Mouse (Mus musculus) liver, embryonic 15.5 days (tissue): Measurements from ENCODE around the gene Erbb2. TPM values are rescaled to one million over a fixed set of nuclear protein-coding genes. Genes with fewer than 3 reads are reported as not detected.
"Not testable (repeated sequence)": the region's sequence is repeated elsewhere in the genome, so short reads cannot be mapped to it uniquely, and the experiment has no call there.

Experiments used
- ATAC-seq: fragments of 200-750 bp; cut with Nextera tagmentation; 2 replicates; pipeline ENCODE4 v1.8.0; 2017; ENCODE audit warnings: moderate number of reproducible peaks, mild to moderate bottlenecking, moderate library complexity; ENCODE audit not compliant: insufficient read depth
- H3K27ac ChIP-seq: fragments of 300-500 bp; sonication (generic); replicated peaks from 2 replicates; pipeline ENCODE4 v1.5.1; 2015; ENCODE audit warnings: mild to moderate bottlenecking, inconsistent platforms
- H3K27me3 ChIP-seq: fragments of 300-500 bp; sonication (generic); 2 replicates; pipeline ENCODE4 v1.6.1; 2015; ENCODE audit warnings: mild to moderate bottlenecking, inconsistent platforms
- H3K36me3 ChIP-seq: fragments of 300-500 bp; sonication (generic); replicated peaks from 2 replicates; pipeline ENCODE4 v1.6.1; 2015; ENCODE audit warnings: moderate library complexity, mild to moderate bottlenecking, inconsistent platforms
- H3K4me1 ChIP-seq: fragments of 300-500 bp; sonication (generic); replicated peaks from 2 replicates; pipeline ENCODE4 v1.6.1; 2015; ENCODE audit warnings: inconsistent platforms
- H3K4me2 ChIP-seq: fragments of 300-500 bp; sonication (generic); 2 replicates; pipeline ENCODE4 v1.6.1; 2015; ENCODE audit warnings: moderate library complexity, mild to moderate bottlenecking, inconsistent platforms
- H3K4me3 ChIP-seq: fragments of 300-500 bp; sonication (generic); replicated peaks from 2 replicates; pipeline ENCODE4 v1.5.1; 2015; ENCODE audit warnings: mild to moderate bottlenecking, inconsistent platforms
- H3K9ac ChIP-seq: fragments of 300-500 bp; sonication (generic); 2 replicates; pipeline ENCODE4 v1.6.1; 2015; ENCODE audit warnings: moderate library complexity, mild to moderate bottlenecking, inconsistent platforms
- H3K9me3 ChIP-seq: fragments of 300-500 bp; sonication (generic); replicated peaks from 2 replicates; pipeline ENCODE4 v1.6.1; 2016; ENCODE audit warnings: inconsistent platforms
- WGBS: fragments of 180-500 bp; shearing (Covaris S2); methylation state at CpG from one replicate; pipeline ENCODE4 v1.1.7; 2015; ENCODE audit warnings: mixed read lengths; ENCODE audit not compliant: insufficient replicate concordance; 5-methylcytosine and 5-hydroxymethylcytosine counted together
- polyA plus RNA-seq: library from polyadenylated mRNA; unstranded; fragments of >200 nt; fragmentation: Nextera tagmentation; extraction: Ambion mirVana; gene quantifications from 2 replicates; pipeline ENCODE4 v1.2.1, GENCODE M21; 2015

The Erbb2 gene
- polyA plus RNA-seq, 1 experiment from 2014 or later = 2.3 TPM

DNA sequence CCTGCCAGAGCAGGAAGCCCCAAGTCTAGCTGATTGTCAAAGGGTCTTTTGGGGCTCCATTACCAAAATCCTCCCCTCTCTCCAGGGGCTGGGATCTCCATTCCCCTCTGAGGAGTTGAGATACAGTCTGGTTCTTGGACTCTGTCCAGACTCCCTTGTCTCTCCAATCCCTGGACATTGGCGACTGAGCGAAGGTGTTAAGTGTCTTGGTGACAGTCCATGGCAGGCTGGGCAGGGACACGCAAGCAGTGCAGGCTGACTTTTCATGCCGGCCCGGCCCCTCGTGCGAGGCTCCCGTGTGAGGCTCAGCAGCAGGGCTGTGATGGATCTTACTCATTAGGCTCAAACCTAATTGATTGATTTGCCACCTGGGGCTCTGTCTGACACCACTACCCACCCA lies 38.0 kb upstream of the Erbb2 start:
- Histone ChIP-seq H3K27ac (no peak overlapping the region), H3K27me3 (no peaks in the 10 kb centered on the region), H3K9ac (no peak overlapping the region), H3K9me3 (no peaks in the 10 kb centered on the region), H3K4me2 (no peak overlapping the region), H3K4me3 (no peak overlapping the region), H3K36me3 (peaks cover 57% of the 10 kb centered on the region), H3K4me1 (no peaks in the 10 kb centered on the region; the same call in 1 of the 2 replicates)
- ATAC-seq = no peak
- 83% methylated on average over 8 of the region's 8 CpGs for WGBS

DNA sequence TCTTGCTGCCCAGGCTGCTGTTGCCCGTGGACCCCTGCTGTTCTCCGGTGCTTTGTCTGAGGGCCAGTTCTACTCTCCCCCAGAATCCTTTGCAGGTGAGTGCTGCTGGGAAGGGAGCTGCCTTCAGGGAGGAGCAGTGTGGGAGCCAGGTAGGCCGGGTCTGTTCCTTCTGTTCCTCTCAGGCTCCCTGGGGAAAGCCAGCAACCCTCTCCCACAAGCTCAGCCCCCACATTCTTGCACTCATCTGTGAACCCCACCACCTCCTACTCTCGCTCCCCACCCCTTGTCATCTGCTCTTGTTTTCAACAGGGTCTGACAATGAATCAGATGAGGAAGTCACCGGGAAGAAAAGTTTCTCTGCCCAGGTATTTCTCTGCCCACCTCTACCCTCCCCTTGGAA lies 35.5 kb upstream of the Erbb2 start:
- H3K9me3 ChIP-seq = no peaks in the 10 kb centered on the region
- no peak for ATAC-seq
- H3K36me3 ChIP-seq = peaks cover 72% of the 10 kb centered on the region
- H3K27ac ChIP-seq = no peak overlapping the region
- 64% methylated on average over 5 of the region's 5 CpGs for WGBS
- H3K27me3 ChIP-seq = no peaks in the 10 kb centered on the region
- H3K4me1 ChIP-seq = no peaks in the 10 kb centered on the region
- H3K4me3 ChIP-seq = no peak overlapping the region
- no peak overlapping the region for H3K4me2 ChIP-seq
- no peak overlapping the region for H3K9ac ChIP-seq

DNA sequence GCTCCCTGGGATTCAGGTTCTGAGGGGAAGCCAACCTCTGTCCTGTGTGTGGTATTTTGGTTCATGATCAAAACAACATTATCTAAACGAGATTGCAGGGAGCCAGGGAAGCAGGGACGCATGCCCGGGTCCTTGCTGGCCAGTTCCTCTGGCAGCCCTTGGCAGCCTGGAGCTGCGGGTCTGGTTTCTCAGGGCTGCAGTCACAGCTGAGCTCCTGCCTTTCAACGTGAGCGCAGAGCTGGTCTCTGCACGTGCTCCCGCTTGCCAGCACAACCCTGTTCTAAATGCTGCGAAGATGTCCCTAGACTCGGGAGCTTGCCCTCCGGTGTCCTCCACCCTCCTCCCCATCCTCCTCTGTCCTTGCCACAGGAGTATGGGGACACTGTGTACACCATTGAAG lies 34.5 kb upstream of the Erbb2 start:
- WGBS = 77% methylated on average over 11 of the region's 11 CpGs
- Histone ChIP-seq H3K9me3 (no peaks in the 10 kb centered on the region), H3K36me3 (peaks cover 70% of the 10 kb centered on the region), H3K9ac (no peak overlapping the region), H3K4me3 (no peak overlapping the region), H3K27me3 (no peaks in the 10 kb centered on the region), H3K4me2 (no peak overlapping the region), H3K4me1 (no peaks in the 10 kb centered on the region), H3K27ac (no peak overlapping the region)
- no peak for ATAC-seq

DNA sequence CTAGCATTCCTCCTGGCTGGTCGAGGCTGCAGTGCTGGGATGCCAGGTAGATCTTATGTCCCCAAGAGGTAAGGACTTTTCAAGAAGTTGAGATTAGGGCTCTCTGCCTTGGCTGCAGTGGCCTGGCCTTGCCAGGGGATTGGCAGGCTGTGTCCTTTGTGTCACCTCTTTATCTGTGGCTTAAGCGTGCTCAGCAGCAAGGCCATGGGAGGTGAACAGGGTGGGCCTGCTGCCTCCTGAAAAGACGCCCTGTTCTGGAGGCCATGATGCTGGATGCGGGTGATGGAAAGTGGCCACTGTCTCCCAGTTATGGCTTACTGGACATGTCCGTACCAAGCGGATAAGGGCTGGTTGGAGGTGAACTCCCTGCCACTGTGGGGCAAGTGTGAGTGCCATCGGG lies 32.9 kb upstream of the Erbb2 start:
- no peak for ATAC-seq
- no peaks in the 10 kb centered on the region for H3K4me1 ChIP-seq
- no peak overlapping the region for H3K9ac ChIP-seq
- no peak overlapping the region for H3K4me2 ChIP-seq
- H3K27me3 ChIP-seq = peaks cover 12% of the 10 kb centered on the region
- H3K36me3 ChIP-seq = peaks cover 64% of the 10 kb centered on the region
- H3K4me3 ChIP-seq = no peak overlapping the region
- no peaks in the 10 kb centered on the region for H3K9me3 ChIP-seq
- WGBS = 73% methylated on average over 7 of the region's 7 CpGs
- H3K27ac ChIP-seq = no peak overlapping the region

DNA sequence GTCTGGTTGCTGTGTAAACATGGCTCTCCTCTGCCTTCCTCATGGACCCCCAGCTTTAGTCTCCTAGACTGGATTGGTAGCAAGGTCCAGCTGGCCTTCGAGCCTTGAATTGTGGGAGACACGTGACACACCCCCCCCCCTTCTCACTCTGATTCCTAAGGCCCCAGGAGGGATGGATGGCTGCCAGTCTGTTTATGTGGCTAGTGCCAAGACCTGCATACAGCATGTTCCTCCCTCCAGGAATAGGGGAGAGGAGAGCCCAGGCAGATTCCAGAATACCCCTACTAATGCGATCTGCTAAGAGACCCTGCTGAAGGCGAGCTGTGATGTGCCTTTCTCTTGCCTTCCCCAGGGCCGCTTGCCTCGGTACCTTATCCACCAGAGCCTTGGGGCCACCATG lies 32.2 kb upstream of the Erbb2 start:
- peaks cover 19% of the 10 kb centered on the region for H3K27me3 ChIP-seq
- 71% methylated on average over 6 of the region's 6 CpGs for WGBS
- H3K9ac ChIP-seq = no peak overlapping the region
- H3K9me3 ChIP-seq = no peaks in the 10 kb centered on the region
- no peak overlapping the region for H3K27ac ChIP-seq
- no peaks in the 10 kb centered on the region for H3K4me1 ChIP-seq
- no peak for ATAC-seq
- H3K4me3 ChIP-seq = no peak overlapping the region
- no peak overlapping the region for H3K4me2 ChIP-seq
- H3K36me3 ChIP-seq = peaks cover 57% of the 10 kb centered on the region

DNA sequence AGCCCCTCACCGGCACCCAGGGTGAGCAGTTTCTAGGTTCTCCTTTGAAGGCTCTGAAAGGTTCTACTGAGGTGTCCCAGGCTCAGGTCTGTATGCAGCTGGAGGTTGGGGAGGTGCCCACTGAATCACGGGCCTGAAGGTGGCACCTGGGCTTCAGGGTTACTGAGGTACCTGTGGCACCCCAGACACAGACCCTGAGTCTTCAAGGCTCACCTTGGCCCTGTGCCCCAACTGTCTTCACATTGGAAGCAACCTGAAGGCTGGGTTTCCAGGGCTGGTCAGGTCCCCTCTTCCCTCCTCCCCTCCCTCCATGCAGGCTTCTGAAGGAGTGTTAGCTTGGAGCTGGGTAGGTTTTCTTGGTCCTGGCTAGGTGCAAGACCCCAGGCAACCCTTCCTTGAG lies 30.6 kb upstream of the Erbb2 start:
- Histone ChIP-seq H3K36me3 (peaks cover 41% of the 10 kb centered on the region), H3K9ac (no peak overlapping the region), H3K4me3 (no peak overlapping the region), H3K9me3 (no peaks in the 10 kb centered on the region), H3K4me1 (no peaks in the 10 kb centered on the region), H3K27ac (no peak overlapping the region), H3K4me2 (no peak overlapping the region), H3K27me3 (peaks cover 35% of the 10 kb centered on the region)
- WGBS = 95% methylated on average over 2 of the region's 2 CpGs
- ATAC-seq = no peak

DNA sequence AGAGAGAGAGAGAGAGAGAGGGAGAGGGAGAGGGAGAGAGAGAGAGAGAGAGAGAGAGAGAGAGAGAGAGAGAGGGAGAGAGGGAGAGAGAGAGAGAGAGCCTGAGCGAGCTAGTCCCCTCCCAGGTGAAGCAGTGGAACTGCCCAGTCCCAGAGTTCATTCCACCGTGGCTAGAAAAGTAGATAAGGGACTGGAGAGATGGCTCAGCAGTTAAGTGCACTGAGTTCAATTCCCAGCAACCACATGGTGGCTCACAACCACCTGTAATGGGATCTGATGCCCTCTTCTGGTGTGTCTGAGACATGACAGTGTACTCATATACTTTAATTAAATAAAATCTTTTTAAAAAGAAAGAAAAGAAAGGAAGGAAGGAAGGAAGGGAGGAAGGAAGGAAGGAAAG lies 29.9 kb upstream of the Erbb2 start:
- ATAC-seq, H3K4me2 ChIP-seq, H3K27ac ChIP-seq, H3K9me3 ChIP-seq, H3K4me1 ChIP-seq, H3K4me3 ChIP-seq, H3K9ac ChIP-seq: not testable (repeated sequence)
- 32% methylated on average over 2 of the region's 2 CpGs for WGBS
- Histone ChIP-seq H3K36me3 (peaks cover 34% of the 10 kb centered on the region), H3K27me3 (peaks cover 42% of the 10 kb centered on the region)

DNA sequence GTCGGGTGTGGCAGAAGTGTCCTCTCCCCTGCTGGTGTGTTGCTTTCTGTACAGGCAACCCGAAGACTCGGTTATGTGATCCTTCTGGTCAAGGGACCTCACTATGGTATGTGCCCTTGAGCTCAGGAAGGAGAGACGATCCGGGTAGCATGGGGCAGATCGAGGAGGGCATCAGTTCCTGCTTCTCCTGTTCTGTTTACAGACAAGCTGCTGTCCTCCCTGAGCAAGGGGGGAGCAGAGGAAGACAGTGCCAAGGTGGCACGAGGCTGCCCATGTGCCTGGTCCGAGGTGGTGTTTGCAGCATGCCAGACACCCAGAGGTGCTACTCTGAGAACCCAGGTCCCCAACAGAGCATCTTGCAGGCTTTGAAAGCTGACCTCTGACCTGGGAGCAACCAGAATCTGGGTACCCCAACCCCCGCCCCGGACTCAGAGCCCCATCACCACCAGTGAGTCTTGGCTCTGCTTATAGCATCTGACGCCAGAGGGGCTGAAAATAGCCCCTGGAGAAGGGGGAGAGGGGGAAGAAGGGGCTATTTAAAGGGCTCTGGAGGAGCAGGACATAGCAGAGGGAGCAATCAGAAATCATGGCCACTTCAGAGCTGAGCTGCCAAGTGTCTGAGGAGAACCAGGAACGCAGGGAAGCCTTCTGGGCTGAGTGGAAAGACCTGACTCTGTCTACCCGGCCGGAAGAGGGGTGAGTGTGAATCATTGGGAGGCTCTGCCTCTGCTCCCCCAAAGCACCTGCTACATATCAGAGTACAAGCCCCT lies 28.8 kb upstream of the Erbb2 start, which contains the start of gene Tcap:
Gene Tcap, plus strand, starts transcription at position 551 of the 770 bp plus-strand sequence.
- no peak within 1 kb of the TSS for H3K9ac ChIP-seq

DNA sequence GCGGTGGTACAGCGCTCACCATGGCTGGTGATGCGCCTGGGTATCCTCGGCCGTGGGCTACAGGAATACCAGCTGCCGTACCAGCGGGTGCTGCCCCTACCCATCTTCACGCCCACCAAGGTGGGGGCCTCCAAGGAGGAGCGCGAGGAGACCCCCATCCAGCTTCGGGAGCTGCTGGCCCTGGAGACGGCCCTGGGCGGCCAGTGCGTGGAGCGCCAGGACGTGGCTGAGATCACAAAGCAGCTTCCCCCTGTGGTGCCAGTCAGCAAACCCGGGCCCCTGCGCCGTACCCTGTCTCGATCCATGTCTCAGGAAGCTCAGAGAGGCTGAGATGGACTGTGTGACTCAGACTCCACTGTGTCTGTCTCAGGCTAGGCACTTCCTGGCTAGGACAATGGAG lies 28.1 kb upstream of the Erbb2 start:
- Histone ChIP-seq H3K4me1 (no peaks in the 10 kb centered on the region), H3K9me3 (no peaks in the 10 kb centered on the region), H3K9ac (no peak overlapping the region), H3K4me2 (no peak overlapping the region), H3K27me3 (peaks cover 59% of the 10 kb centered on the region), H3K27ac (no peak overlapping the region), H3K4me3 (no peak overlapping the region), H3K36me3 (peaks cover 16% of the 10 kb centered on the region)
- 67% methylated on average over 20 of the region's 20 CpGs for WGBS
- ATAC-seq = no peak

More for the DNA sequence above, 28.8 kb upstream of the Erbb2 start, which contains the start of gene Tcap:
- Histone ChIP-seq H3K4me1 (no peaks in the 10 kb centered on the region), H3K27ac (no peak within 1 kb of the TSS), H3K9me3 (no peaks in the 10 kb centered on the region), H3K4me3 (no peak within 1 kb of the TSS), H3K36me3 (peaks cover 24% of the 10 kb centered on the region), H3K27me3 (peaks cover 53% of the 10 kb centered on the region), H3K4me2 (no peak within 1 kb of the TSS)
- 49% methylated on average over 14 of the region's 14 CpGs for WGBS
- no peak for ATAC-seq

DNA sequence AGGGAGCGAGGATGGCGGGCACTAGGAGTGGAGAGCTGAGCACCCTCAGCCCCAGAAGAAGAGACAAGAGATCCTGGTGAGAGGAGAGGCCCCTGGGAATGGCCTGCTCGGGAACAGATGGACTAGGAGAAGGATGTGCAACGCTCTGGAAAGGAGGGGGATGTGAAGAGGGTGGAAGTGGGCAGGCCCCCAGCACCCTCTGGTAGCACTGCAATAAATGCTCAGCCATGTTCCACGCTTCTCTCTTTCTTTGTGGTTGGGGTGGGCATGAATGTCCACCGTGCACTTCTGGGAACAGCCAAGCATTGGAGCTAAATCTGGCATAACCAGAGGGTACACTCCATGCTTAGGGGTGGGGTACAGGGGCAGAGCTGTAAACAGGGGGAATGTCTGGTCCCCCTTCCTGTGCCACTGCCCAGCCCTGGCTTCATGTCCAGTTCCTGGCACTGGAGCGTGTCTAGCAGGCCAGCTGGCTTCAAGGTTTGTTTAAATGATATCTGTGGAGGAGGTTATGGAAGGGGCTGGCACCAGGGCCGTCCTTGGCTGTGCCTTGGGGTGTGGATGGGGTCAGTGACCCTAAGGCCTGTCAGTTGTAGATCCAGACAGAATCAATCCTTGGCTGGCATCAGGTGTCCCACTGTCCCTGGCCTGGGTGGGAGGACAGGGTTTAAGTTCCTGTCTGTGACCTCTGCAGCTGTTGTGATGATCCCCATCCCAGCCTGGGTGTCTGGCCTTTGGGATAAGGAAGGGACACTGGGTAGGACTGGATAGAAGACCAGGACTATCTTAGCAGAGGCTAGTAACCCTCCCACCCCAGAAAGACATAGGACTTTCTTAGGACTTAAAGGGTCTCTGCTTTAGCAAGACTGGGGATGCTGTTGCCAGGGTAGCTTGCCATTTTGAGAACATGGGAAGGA lies 27.3 kb upstream of the Erbb2 start:
- no peak overlapping the region for H3K4me2 ChIP-seq
- H3K9ac ChIP-seq = no peak overlapping the region
- no peak for ATAC-seq
- peaks cover 64% of the 10 kb centered on the region for H3K27me3 ChIP-seq
- peaks cover 9% of the 10 kb centered on the region for H3K36me3 ChIP-seq
- H3K4me3 ChIP-seq = no peak overlapping the region
- no peak overlapping the region for H3K27ac ChIP-seq
- no peaks in the 10 kb centered on the region for H3K4me1 ChIP-seq
- WGBS = 47% methylated on average over 8 of the region's 8 CpGs
- H3K9me3 ChIP-seq = no peaks in the 10 kb centered on the region
